Comparison of ENCODE assay signal across 9 mouse cellular contexts in the genomic region with DNA sequence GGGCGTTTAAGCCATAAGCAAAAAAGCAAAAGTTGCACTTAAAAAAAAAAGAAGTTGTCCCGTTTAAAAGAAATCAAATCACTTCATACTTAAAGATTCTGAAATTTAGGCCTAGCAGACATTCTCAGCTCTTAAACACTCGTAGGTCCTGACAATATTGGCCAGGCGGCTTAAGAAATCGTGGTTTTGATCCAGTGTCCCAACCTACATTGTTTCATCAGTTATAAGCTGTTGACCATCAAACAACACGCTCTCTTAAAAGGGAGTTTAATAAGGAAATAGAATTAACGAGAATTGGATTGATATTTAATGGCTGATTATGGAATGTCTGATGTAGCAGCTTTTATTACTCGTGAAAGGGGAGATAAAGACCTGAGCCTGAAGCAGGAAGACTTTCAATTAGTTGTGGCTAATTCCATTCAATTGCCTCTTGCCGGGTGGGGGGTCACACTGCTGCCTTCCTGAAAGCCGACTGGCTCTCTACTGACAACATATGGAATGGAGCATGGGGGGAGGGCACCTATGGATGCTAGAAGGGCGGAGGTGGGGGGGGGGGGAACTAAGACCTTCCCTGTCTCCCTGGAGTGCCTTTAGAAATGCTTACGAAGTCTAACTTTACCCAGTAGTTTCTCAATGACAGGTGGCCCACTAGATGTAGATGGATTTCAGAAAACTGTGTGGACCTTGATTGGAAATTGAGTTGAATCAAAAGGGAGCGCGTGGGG. TPM values are rescaled to one million over a fixed set of nuclear protein-coding genes. Genes with fewer than 3 reads are reported as not detected.
DNase-seq lines count a peak whose midpoint lies in the region; ATAC-seq lines count a peak whose summit lies in the region.
"Had no signal": no experiment of that assay in that cellular context is flagged by ENCODE, and none has a peak within 500 bp of the region (broad histone marks: within the 10 kb centered on the region; RNA-seq: fewer than 3 reads in every experiment).

No protein-coding gene starts in this region.

- H3K4me2 ChIP-seq in heart, embryonic 15.5 days, result peak overlapping the region; percentile 96
- H3K4me2 ChIP-seq in intestine, embryonic 15.5 days (replicated peaks), result peak overlapping the region; percentile 70
- H3K4me2 ChIP-seq in neural tube, embryonic 11.5 days (ENCODE audit: low read depth), result peak overlapping the region; percentile 77

- no peaks in the 10 kb centered on the region for H3K36me3 ChIP-seq in heart, embryonic 15.5 days
- H3K36me3 ChIP-seq in embryonic facial prominence, embryonic 10.5 days (replicated peaks), result peaks cover 3% of the 10 kb centered on the region
- no peaks in the 10 kb centered on the region for H3K36me3 ChIP-seq in intestine, embryonic 15.5 days
- no peaks in the 10 kb centered on the region for H3K36me3 ChIP-seq in neural tube, embryonic 11.5 days (ENCODE audit: control insufficient read depth, insufficient read depth, low read length)

- no peak for DNase-seq in heart, postnatal 4 days
- peak; percentile 81 for DNase-seq in embryonic facial prominence, embryonic 10.5 days (ENCODE audit: low spot score)
- peak; percentile 68 for DNase-seq in neural tube, embryonic 11.5 days (ENCODE audit: low spot score)
- no peak for DNase-seq in right cerebral cortex, adult 18-20 months
- DNase-seq in layer of hippocampus, postnatal 10 days (ENCODE audit: low spot score in 2 of 2), result no peak
- DNase-seq in testis, postnatal 14 days (ENCODE audit: low spot score), result no peak
- DNase-seq: right cerebral cortex, postnatal 4 days had no signal

- no peak overlapping the region for H3K27ac ChIP-seq in heart, embryonic 15.5 days
- H3K27ac ChIP-seq in embryonic facial prominence, embryonic 10.5 days (replicated peaks), result peak overlapping the region; percentile 98
- peak overlapping the region; percentile 89 for H3K27ac ChIP-seq in intestine, embryonic 15.5 days
- peak overlapping the region; percentile 58; the same call in 1 of the 2 replicates for H3K27ac ChIP-seq in neural tube, embryonic 11.5 days (ENCODE audit: low read depth, low read length)

- H3K4me3 ChIP-seq in heart, embryonic 15.5 days, result peak overlapping the region; percentile 65
- H3K4me3 ChIP-seq in embryonic facial prominence, embryonic 10.5 days, result peak overlapping the region; percentile 96
- peak overlapping the region; percentile 77 for H3K4me3 ChIP-seq in intestine, embryonic 15.5 days (replicated peaks)
- peak overlapping the region; percentile 73 for H3K4me3 ChIP-seq in neural tube, embryonic 11.5 days (ENCODE audit: low read depth, low read length)

- H3K9me3 ChIP-seq in heart, embryonic 15.5 days (replicated peaks), result no peaks in the 10 kb centered on the region
- H3K9me3 ChIP-seq in embryonic facial prominence, embryonic 10.5 days, result no peaks in the 10 kb centered on the region
- no peaks in the 10 kb centered on the region for H3K9me3 ChIP-seq in intestine, embryonic 15.5 days
- no peaks in the 10 kb centered on the region for H3K9me3 ChIP-seq in neural tube, embryonic 11.5 days (ENCODE audit: control insufficient read depth, low read length)

- 17% methylated on average over 14 of the region's 14 CpGs for WGBS in heart, embryonic 15.5 days
- 2% methylated on average over 14 of the region's 14 CpGs for WGBS in embryonic facial prominence, embryonic 10.5 days
- WGBS in intestine, embryonic 15.5 days, result 12% methylated on average over 14 of the region's 14 CpGs
- WGBS in neural tube, embryonic 11.5 days, result 2% methylated on average over 14 of the region's 14 CpGs

- ATAC-seq in heart, embryonic 15.5 days (replicated peaks; ENCODE audit: insufficient number of reproducible peaks, insufficient read depth, low FRiP score, low read depth), result no peak
- ATAC-seq in intestine, embryonic 15.5 days, result no peak
- ATAC-seq in neural tube, embryonic 11.5 days (ENCODE audit: insufficient read depth, low FRiP score, low TSS enrichment), result no peak

- peaks cover 12% of the 10 kb centered on the region for H3K4me1 ChIP-seq in heart, embryonic 15.5 days (replicated peaks)
- peaks cover 56% of the 10 kb centered on the region for H3K4me1 ChIP-seq in embryonic facial prominence, embryonic 10.5 days
- H3K4me1 ChIP-seq in intestine, embryonic 15.5 days (replicated peaks), result 0 out of 2 replicates have a peak, but pooled peaks cover 4% of the 10 kb centered on the region
- H3K4me1 ChIP-seq in neural tube, embryonic 11.5 days (ENCODE audit: control insufficient read depth, insufficient read depth, low read length), result peaks cover 9% of the 10 kb centered on the region; the same call in 1 of the 2 replicates

- H3K27me3 ChIP-seq in heart, embryonic 15.5 days, result peaks cover 65% of the 10 kb centered on the region
- H3K27me3 ChIP-seq in embryonic facial prominence, embryonic 10.5 days (replicated peaks; ENCODE audit: low read depth, poor library complexity, severe bottlenecking), result 0 out of 2 replicates have a peak, but pooled peaks cover 6% of the 10 kb centered on the region
- H3K27me3 ChIP-seq in intestine, embryonic 15.5 days (replicated peaks), result no peaks in the 10 kb centered on the region
- H3K27me3 ChIP-seq in neural tube, embryonic 11.5 days (ENCODE audit: control insufficient read depth, insufficient read depth, low read length), result no peaks in the 10 kb centered on the region

- 0 out of 2 replicates have a peak overlapping the region, but pooled peaks have one; percentile 78 for H3K9ac ChIP-seq in heart, embryonic 15.5 days
- peak overlapping the region; percentile 93 for H3K9ac ChIP-seq in intestine, embryonic 15.5 days
- H3K9ac ChIP-seq in neural tube, embryonic 11.5 days (ENCODE audit: low read length), result peak overlapping the region; percentile 88

RNA-seq across cellular contexts. Expression of a gene that starts 1.6 kb away (rescaled TPM):
- 1.5 and 3.4 TPM in 2 replicates for polyA plus RNA-seq in heart, embryonic 15.5 days (2015; fragmentation: Nextera tagmentation; extraction: Ambion mirVana)
- total RNA-seq in heart, postnatal 4 days (2021), result 1 to 10 TPM; 3.5 to 4.0 TPM
- polyA plus RNA-seq in embryonic facial prominence, embryonic 10.5 days (2016; fragmentation: Nextera tagmentation; extraction: Ambion mirVana), result 22.4 and 28.2 TPM in 2 replicates
- polyA plus RNA-seq in intestine, embryonic 15.5 days (2015; fragmentation: Nextera tagmentation; extraction: Ambion mirVana), result 13.7 and 14.8 TPM in 2 replicates
- 23.2 and 23.3 TPM in 2 replicates for polyA plus RNA-seq in neural tube, embryonic 11.5 days (2014; fragmentation: Nextera tagmentation; extraction: Ambion mirVana)
- 1 to 10 TPM; 3.0 to 4.0 TPM for total RNA-seq in layer of hippocampus, postnatal 10 days (2021)

Comparison
In these comparisons a context has a peak if more than half of its experiments do, and no peak if none do; other contexts are left out.
1. DNase-seq: peak in embryonic facial prominence, embryonic 10.5 days (single experiment) and neural tube, embryonic 11.5 days (single experiment); none in heart, postnatal 4 days (single experiment), right cerebral cortex, adult 18-20 months (single experiment), layer of hippocampus, postnatal 10 days (0 of 2) and testis, postnatal 14 days (single experiment).
2. Peak in every context shown above with its lines, with median percentiles within 50 percentile points of each other: H3K4me2 ChIP-seq, H3K4me3 ChIP-seq and H3K9ac ChIP-seq.